Mouse (Mus musculus): ENCODE measurements around the gene Zdhhc14. TPM values are rescaled to one million over a fixed set of nuclear protein-coding genes. Genes with fewer than 3 reads are reported as not detected.

Zdhhc14 gene
- polyA plus RNA-seq, 1 experiment from 2014 or later, result 12.8 TPM

GRCm38 (mm10) chr17:5497695-5498094 lies 5.3 kb downstream of the Zdhhc14 start:
- H3K27ac ChIP-seq (ENCODE audit: low read depth, low read length), result no peak overlapping the region
- no peaks in the 10 kb centered on the region for H3K36me3 ChIP-seq (ENCODE audit: control insufficient read depth, insufficient read depth, low read length)
- H3K4me3 ChIP-seq (ENCODE audit: low read depth, low read length), result no peak overlapping the region
- H3K9ac ChIP-seq (replicated peaks; ENCODE audit: low read depth, low read length), result no peak overlapping the region
- peaks cover 21% of the 10 kb centered on the region; the same call in 1 of the 2 replicates for H3K4me1 ChIP-seq (ENCODE audit: control insufficient read depth, insufficient read depth, low read length)
- H3K27me3 ChIP-seq (ENCODE audit: control insufficient read depth, insufficient read depth, low read length), result no peaks in the 10 kb centered on the region
- ATAC-seq (ENCODE audit: low read depth), result no peak
- no peak overlapping the region for H3K4me2 ChIP-seq (ENCODE audit: low read depth, low read length)
- WGBS, result 85% methylated on average over 8 of the region's 8 CpGs
- H3K9me3 ChIP-seq (ENCODE audit: control insufficient read depth, low read length), result no peaks in the 10 kb centered on the region

GRCm38 (mm10) chr17:5498996-5499395 lies 6.6 kb downstream of the Zdhhc14 start:
- no peaks in the 10 kb centered on the region for H3K36me3 ChIP-seq (ENCODE audit: control insufficient read depth, insufficient read depth, low read length)
- H3K4me2 ChIP-seq (ENCODE audit: low read depth, low read length), result no peak overlapping the region
- no peak for ATAC-seq (ENCODE audit: low read depth)
- H3K27me3 ChIP-seq (ENCODE audit: control insufficient read depth, insufficient read depth, low read length), result no peaks in the 10 kb centered on the region
- peaks cover 13% of the 10 kb centered on the region; the same call in 1 of the 2 replicates for H3K4me1 ChIP-seq (ENCODE audit: control insufficient read depth, insufficient read depth, low read length)
- no peak overlapping the region for H3K27ac ChIP-seq (ENCODE audit: low read depth, low read length)
- H3K9ac ChIP-seq (replicated peaks; ENCODE audit: low read depth, low read length), result no peak overlapping the region
- no peak overlapping the region for H3K4me3 ChIP-seq (ENCODE audit: low read depth, low read length)
- WGBS, result 92% methylated on average over 4 of the region's 4 CpGs
- H3K9me3 ChIP-seq (ENCODE audit: control insufficient read depth, low read length), result no peaks in the 10 kb centered on the region

- H3K27me3 ChIP-seq (ENCODE audit: control insufficient read depth, insufficient read depth, low read length), result no peaks in the 10 kb centered on the region
- no peak overlapping the region for H3K27ac ChIP-seq (ENCODE audit: low read depth, low read length)
- no peaks in the 10 kb centered on the region for H3K9me3 ChIP-seq (ENCODE audit: control insufficient read depth, low read length)
- no peak overlapping the region for H3K4me2 ChIP-seq (ENCODE audit: low read depth, low read length)
- 92% methylated on average over 8 of the region's 8 CpGs for WGBS
- H3K36me3 ChIP-seq (ENCODE audit: control insufficient read depth, insufficient read depth, low read length), result no peaks in the 10 kb centered on the region
- H3K4me1 ChIP-seq (ENCODE audit: control insufficient read depth, insufficient read depth, low read length), result no peaks in the 10 kb centered on the region
- ATAC-seq (ENCODE audit: low read depth), result no peak
- H3K9ac ChIP-seq (replicated peaks; ENCODE audit: low read depth, low read length), result no peak overlapping the region
- H3K4me3 ChIP-seq (ENCODE audit: low read depth, low read length), result no peak overlapping the region
Measured at GRCm38 (mm10) chr17:5503981-5504760, 11.8 kb downstream of the Zdhhc14 start.

GRCm38 (mm10) chr17:5504969-5505368 lies 12.6 kb downstream of the Zdhhc14 start:
- no peak overlapping the region for H3K4me3 ChIP-seq (ENCODE audit: low read depth, low read length)
- H3K9me3 ChIP-seq (ENCODE audit: control insufficient read depth, low read length), result no peaks in the 10 kb centered on the region
- 90% methylated on average over 4 of the region's 4 CpGs for WGBS
- no peak overlapping the region for H3K4me2 ChIP-seq (ENCODE audit: low read depth, low read length)
- H3K27me3 ChIP-seq (ENCODE audit: control insufficient read depth, insufficient read depth, low read length), result no peaks in the 10 kb centered on the region
- H3K36me3 ChIP-seq (ENCODE audit: control insufficient read depth, insufficient read depth, low read length), result no peaks in the 10 kb centered on the region
- H3K4me1 ChIP-seq (ENCODE audit: control insufficient read depth, insufficient read depth, low read length), result no peaks in the 10 kb centered on the region
- H3K27ac ChIP-seq (ENCODE audit: low read depth, low read length), result no peak overlapping the region
- ATAC-seq (ENCODE audit: low read depth), result no peak
- H3K9ac ChIP-seq (replicated peaks; ENCODE audit: low read depth, low read length), result no peak overlapping the region

GRCm38 (mm10) chr17:5506553-5506952 lies 14.2 kb downstream of the Zdhhc14 start:
- H3K27ac ChIP-seq (ENCODE audit: low read depth, low read length), result no peak overlapping the region
- WGBS, result 56% methylated on average over 7 of the region's 7 CpGs
- no peaks in the 10 kb centered on the region for H3K9me3 ChIP-seq (ENCODE audit: control insufficient read depth, low read length)
- no peaks in the 10 kb centered on the region for H3K36me3 ChIP-seq (ENCODE audit: control insufficient read depth, insufficient read depth, low read length)
- no peak overlapping the region for H3K4me2 ChIP-seq (ENCODE audit: low read depth, low read length)
- peak; percentile 56; the same call in 1 of the 2 replicates for ATAC-seq (ENCODE audit: low read depth)
- no peaks in the 10 kb centered on the region for H3K27me3 ChIP-seq (ENCODE audit: control insufficient read depth, insufficient read depth, low read length)
- no peak overlapping the region for H3K9ac ChIP-seq (replicated peaks; ENCODE audit: low read depth, low read length)
- H3K4me1 ChIP-seq (ENCODE audit: control insufficient read depth, insufficient read depth, low read length), result no peaks in the 10 kb centered on the region
- H3K4me3 ChIP-seq (ENCODE audit: low read depth, low read length), result no peak overlapping the region

- Histone ChIP-seq H3K4me3 (ENCODE audit: low read depth, low read length) (no peak overlapping the region), H3K27me3 (ENCODE audit: control insufficient read depth, insufficient read depth, low read length) (no peaks in the 10 kb centered on the region), H3K27ac (ENCODE audit: low read depth, low read length) (no peak overlapping the region), H3K4me1 (ENCODE audit: control insufficient read depth, insufficient read depth, low read length) (no peaks in the 10 kb centered on the region), H3K4me2 (ENCODE audit: low read depth, low read length) (no peak overlapping the region), H3K9ac (replicated peaks; ENCODE audit: low read depth, low read length) (no peak overlapping the region), H3K36me3 (ENCODE audit: control insufficient read depth, insufficient read depth, low read length) (no peaks in the 10 kb centered on the region), H3K9me3 (ENCODE audit: control insufficient read depth, low read length) (no peaks in the 10 kb centered on the region)
- 72% methylated on average over 5 of the region's 5 CpGs for WGBS
- ATAC-seq (ENCODE audit: low read depth), result no peak
Measured at GRCm38 (mm10) chr17:5506988-5507387, 14.6 kb downstream of the Zdhhc14 start.

- H3K27me3 ChIP-seq (ENCODE audit: control insufficient read depth, insufficient read depth, low read length), result no peaks in the 10 kb centered on the region
- H3K27ac ChIP-seq (ENCODE audit: low read depth, low read length), result no peak overlapping the region
- no peaks in the 10 kb centered on the region for H3K36me3 ChIP-seq (ENCODE audit: control insufficient read depth, insufficient read depth, low read length)
- no peak overlapping the region for H3K9ac ChIP-seq (replicated peaks; ENCODE audit: low read depth, low read length)
- no peaks in the 10 kb centered on the region for H3K9me3 ChIP-seq (ENCODE audit: control insufficient read depth, low read length)
- no peak for ATAC-seq (ENCODE audit: low read depth)
- WGBS, result 88% methylated on average over 4 of the region's 4 CpGs
- no peak overlapping the region for H3K4me2 ChIP-seq (ENCODE audit: low read depth, low read length)
- H3K4me3 ChIP-seq (ENCODE audit: low read depth, low read length), result no peak overlapping the region
- no peaks in the 10 kb centered on the region for H3K4me1 ChIP-seq (ENCODE audit: control insufficient read depth, insufficient read depth, low read length)
Measured at GRCm38 (mm10) chr17:5508030-5508429, 15.7 kb downstream of the Zdhhc14 start.

GRCm38 (mm10) chr17:5510564-5510963 lies 18.2 kb downstream of the Zdhhc14 start:
- Histone ChIP-seq H3K27ac (ENCODE audit: low read depth, low read length) (no peak overlapping the region), H3K9ac (replicated peaks; ENCODE audit: low read depth, low read length) (no peak overlapping the region), H3K27me3 (ENCODE audit: control insufficient read depth, insufficient read depth, low read length) (no peaks in the 10 kb centered on the region), H3K9me3 (ENCODE audit: control insufficient read depth, low read length) (no peaks in the 10 kb centered on the region), H3K4me2 (ENCODE audit: low read depth, low read length) (no peak overlapping the region), H3K4me3 (ENCODE audit: low read depth, low read length) (no peak overlapping the region), H3K4me1 (ENCODE audit: control insufficient read depth, insufficient read depth, low read length) (no peaks in the 10 kb centered on the region), H3K36me3 (ENCODE audit: control insufficient read depth, insufficient read depth, low read length) (no peaks in the 10 kb centered on the region)
- ATAC-seq (ENCODE audit: low read depth), result no peak
- WGBS, result 72% methylated on average over 9 of the region's 9 CpGs

GRCm38 (mm10) chr17:5511724-5512123 lies 19.4 kb downstream of the Zdhhc14 start:
- Histone ChIP-seq H3K4me2 (ENCODE audit: low read depth, low read length) (no peak overlapping the region), H3K9me3 (ENCODE audit: control insufficient read depth, low read length) (no peaks in the 10 kb centered on the region), H3K9ac (replicated peaks; ENCODE audit: low read depth, low read length) (no peak overlapping the region), H3K36me3 (ENCODE audit: control insufficient read depth, insufficient read depth, low read length) (no peaks in the 10 kb centered on the region), H3K27me3 (ENCODE audit: control insufficient read depth, insufficient read depth, low read length) (no peaks in the 10 kb centered on the region), H3K27ac (ENCODE audit: low read depth, low read length) (no peak overlapping the region), H3K4me1 (ENCODE audit: control insufficient read depth, insufficient read depth, low read length) (no peaks in the 10 kb centered on the region), H3K4me3 (ENCODE audit: low read depth, low read length) (no peak overlapping the region)
- 84% methylated on average over 6 of the region's 6 CpGs for WGBS
- ATAC-seq (ENCODE audit: low read depth), result no peak
